Comparison of ENCODE assay signal across 20 mouse cellular contexts in the genomic region with DNA sequence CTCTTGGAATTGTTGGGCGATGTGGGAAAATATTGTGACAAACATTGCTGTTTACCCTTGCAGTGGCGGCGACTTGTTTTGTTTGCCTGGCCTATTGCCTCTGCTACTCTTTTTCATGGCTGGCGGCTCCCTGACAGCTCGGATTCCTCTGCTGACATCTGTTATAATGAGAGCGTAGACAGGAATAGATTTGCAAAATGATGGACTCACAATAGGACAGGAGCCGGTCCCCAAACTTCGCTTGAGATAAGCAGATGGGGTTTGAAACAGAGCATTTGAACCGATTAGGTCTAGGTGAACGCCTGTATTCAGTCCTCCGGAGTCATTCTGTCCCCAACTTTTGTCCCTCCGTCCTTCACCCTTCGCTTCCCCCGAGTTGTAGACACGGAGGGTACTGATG. TPM values are rescaled to one million over a fixed set of nuclear protein-coding genes. Genes with fewer than 3 reads are reported as not detected.
DNase-seq lines count a peak whose midpoint lies in the region; ATAC-seq lines count a peak whose summit lies in the region.
"Had no signal": no experiment of that assay in that cellular context is flagged by ENCODE, and none has a peak within 500 bp of the region (broad histone marks: within the 10 kb centered on the region; RNA-seq: fewer than 3 reads in every experiment).

No protein-coding gene starts in this region.

- no peak overlapping the region for H3K9ac ChIP-seq in forebrain, embryonic 16.5 days (replicated peaks; ENCODE audit: low read depth, low read length)
- H3K9ac ChIP-seq in midbrain, embryonic 11.5 days (ENCODE audit: low read length): no peak overlapping the region
- H3K9ac ChIP-seq: limb, embryonic 12.5 days; stomach, embryonic 15.5 days had no signal

- no peak overlapping the region for H3K27ac ChIP-seq in forebrain, embryonic 16.5 days (ENCODE audit: low read length)
- no peak overlapping the region for H3K27ac ChIP-seq in midbrain, embryonic 11.5 days (ENCODE audit: low read depth, low read length)
- H3K27ac ChIP-seq: limb, embryonic 12.5 days; stomach, embryonic 15.5 days had no signal

- DNase-seq in layer of hippocampus, adult 9-11 months: peak; percentile 29
- DNase-seq in layer of hippocampus, adult 11-12 months (ENCODE audit: low spot score): no peak
- no peak for DNase-seq in midbrain, embryonic 11.5 days (ENCODE audit: low spot score, missing footprints)
- peak; percentile 49 for DNase-seq in retina, postnatal 1 day
- DNase-seq in kidney, postnatal 10 days: no peak
- DNase-seq: adrenal gland, postnatal 10 days; B cell, adult 2 months; cerebellum, adult 9-11 months; gastrocnemius, postnatal 36 days; kidney, postnatal 14 days; lung, postnatal 36 days; thymus, postnatal 4 days had no signal

- peak; percentile 69 for ATAC-seq in forebrain, embryonic 16.5 days
- ATAC-seq in midbrain, embryonic 11.5 days (ENCODE audit: low FRiP score): peak; percentile 44
- no peak for ATAC-seq in inflammation-experienced regulatory T-cells, adult 6 months
- ATAC-seq: intestine, embryonic 16.5 days had no signal

- peaks cover 20% of the 10 kb centered on the region for H3K4me1 ChIP-seq in forebrain, embryonic 16.5 days (replicated peaks; ENCODE audit: control insufficient read depth, insufficient read depth, low read length)
- peaks cover 18% of the 10 kb centered on the region for H3K4me1 ChIP-seq in midbrain, embryonic 11.5 days (ENCODE audit: control insufficient read depth, insufficient read depth, low read length)

- H3K36me3 ChIP-seq in forebrain, embryonic 16.5 days (ENCODE audit: control insufficient read depth, insufficient read depth): no peaks in the 10 kb centered on the region
- no peaks in the 10 kb centered on the region for H3K36me3 ChIP-seq in midbrain, embryonic 11.5 days (ENCODE audit: control insufficient read depth, insufficient read depth, low read length)
- H3K36me3 ChIP-seq: limb, embryonic 12.5 days; stomach, embryonic 15.5 days had no signal

- no peak overlapping the region for H3K4me3 ChIP-seq in forebrain, embryonic 16.5 days (replicated peaks; ENCODE audit: low read length)
- H3K4me3 ChIP-seq in midbrain, embryonic 11.5 days (ENCODE audit: low read depth, low read length): no peak overlapping the region
- H3K4me3 ChIP-seq: limb, embryonic 12.5 days; stomach, embryonic 15.5 days had no signal

- 29% methylated on average over 15 of the region's 15 CpGs for WGBS in forebrain, embryonic 16.5 days
- 55% methylated on average over 15 of the region's 15 CpGs for WGBS in midbrain, embryonic 11.5 days

- no peaks in the 10 kb centered on the region for H3K27me3 ChIP-seq in forebrain, embryonic 16.5 days (replicated peaks; ENCODE audit: control insufficient read depth, insufficient read depth, low read length)
- H3K27me3 ChIP-seq in midbrain, embryonic 11.5 days (ENCODE audit: control insufficient read depth, insufficient read depth, low read length): no peaks in the 10 kb centered on the region
- H3K27me3 ChIP-seq: limb, embryonic 12.5 days had no signal

- H3K4me2 ChIP-seq in forebrain, embryonic 16.5 days (ENCODE audit: low read length): peak overlapping the region; percentile 21
- no peak overlapping the region for H3K4me2 ChIP-seq in midbrain, embryonic 11.5 days
- H3K4me2 ChIP-seq: limb, embryonic 12.5 days; stomach, embryonic 15.5 days had no signal

- H3K9me3 ChIP-seq in forebrain, embryonic 16.5 days (ENCODE audit: control insufficient read depth, low read length): no peaks in the 10 kb centered on the region
- H3K9me3 ChIP-seq in midbrain, embryonic 11.5 days (ENCODE audit: control insufficient read depth, low read length): no peaks in the 10 kb centered on the region
- H3K9me3 ChIP-seq: limb, embryonic 12.5 days; stomach, embryonic 15.5 days had no signal

RNA-seq across cellular contexts. Expression of gene 1700113H08Rik, which starts 22.0 kb away (rescaled TPM):
- polyA plus RNA-seq in forebrain, embryonic 16.5 days (2015; fragmentation: Nextera tagmentation; extraction: Ambion mirVana): not detected in 2 replicates
- polyA plus RNA-seq in midbrain, embryonic 11.5 days (2014; fragmentation: Nextera tagmentation; extraction: Ambion mirVana): 0.29 TPM in 1 of 2 replicates, not detected in the other
- not detected for polyA plus RNA-seq in inflammation-experienced regulatory T-cells, adult 6 months (2017; shearing (Covaris generic))
- polyA plus RNA-seq: heart, embryonic 14.5 days; limb, embryonic 12.5 days; liver, embryonic 16.5 days; small intestine, adult 2 months had no signal

RNA-seq across cellular contexts. Expression of gene Stab2, which starts 28.0 kb away (rescaled TPM):
- polyA plus RNA-seq in forebrain, embryonic 16.5 days (2015; fragmentation: Nextera tagmentation; extraction: Ambion mirVana): 0.06 and 0.15 TPM in 2 replicates
- 0.25 and 0.26 TPM in 2 replicates for polyA plus RNA-seq in midbrain, embryonic 11.5 days (2014; fragmentation: Nextera tagmentation; extraction: Ambion mirVana)
- polyA plus RNA-seq in inflammation-experienced regulatory T-cells, adult 6 months (2017; shearing (Covaris generic)): under 1 TPM in 1 of 3 experiments, not detected in 2; 0.13 TPM

Comparison
In these comparisons a context has a peak if more than half of its experiments do, and no peak if none do; other contexts are left out.
1. DNase-seq: peak in layer of hippocampus, adult 9-11 months (single experiment) and retina, postnatal 1 day (single experiment); none in layer of hippocampus, adult 11-12 months (single experiment), midbrain, embryonic 11.5 days (single experiment) and kidney, postnatal 10 days (single experiment).